Mouse (Mus musculus) thymus, postnatal 0 days (tissue): ENCODE data around the gene Vmn1r7. TPM values are rescaled to one million over a fixed set of nuclear protein-coding genes. Genes with fewer than 3 reads are reported as not detected.
"Not testable (repeated sequence)": the region's sequence is repeated elsewhere in the genome, so short reads cannot be mapped to it uniquely, and the experiment has no call there.

Experiments used
- DNase-seq: peaks from one replicate; pipeline ENCODE4 v3.0.0-alpha.2; 2015; ENCODE audit warnings: low spot score
- polyA plus RNA-seq: library from polyadenylated mRNA; unstranded; fragments of >200 nt; fragmentation: Nextera tagmentation; extraction: Ambion mirVana; gene quantifications from 2 replicates; pipeline ENCODE4 v1.2.1, GENCODE M21; 2015

The Vmn1r7 gene
- polyA plus RNA-seq = not detected in 2 replicates

DNA sequence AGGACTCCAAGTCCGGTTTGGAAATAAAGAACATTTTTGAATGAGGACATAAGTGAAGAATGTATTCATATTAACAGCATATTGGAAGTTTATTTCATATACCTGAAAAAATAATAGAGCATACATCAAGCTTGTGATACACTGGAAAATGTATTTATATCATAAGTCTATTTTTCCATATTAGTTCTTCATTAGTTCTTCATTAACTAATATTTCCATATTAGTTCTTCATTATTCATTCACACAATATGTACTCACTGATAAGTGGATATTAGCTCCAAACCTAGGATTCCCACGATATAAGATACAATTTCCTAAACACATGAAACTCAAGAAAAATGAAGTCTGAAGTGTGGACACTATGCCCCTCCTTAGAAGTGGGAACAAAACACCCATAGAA, at the start of gene Vmn1r7:
Gene Vmn1r7, minus strand, starts transcription at position 101 of the 400 bp plus-strand sequence.
- not testable (repeated sequence) for DNase-seq

DNA sequence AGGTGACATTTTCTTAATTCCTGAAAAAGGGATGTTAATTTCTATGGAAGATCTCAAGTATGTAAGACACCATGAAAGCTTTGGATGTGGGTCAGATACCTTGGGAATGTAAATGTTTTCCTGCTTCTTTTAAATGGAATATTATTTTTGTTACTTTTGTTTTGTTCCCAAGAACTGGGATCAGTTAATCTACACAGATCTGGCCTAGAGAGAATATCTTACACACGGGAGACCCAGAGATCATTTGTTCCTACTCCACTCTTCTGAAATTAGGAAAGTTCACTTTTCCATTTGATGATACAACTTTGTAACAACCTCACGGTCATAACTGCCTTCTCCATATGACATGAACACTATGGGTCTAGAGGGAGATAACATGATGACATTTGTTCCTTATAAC, 41.4 kb upstream of the Vmn1r7 start, which contains the start of gene Vmn1r9:
Gene Vmn1r9, plus strand, starts transcription at position 301 of the 400 bp plus-strand sequence.
- DNase-seq = no peak

- DNase-seq = no peak
Measured at GRCm38 (mm10) chr6:57063730-57064129, 38.6 kb upstream of the Vmn1r7 start.

GRCm38 (mm10) chr6:57034674-57035073, 9.6 kb upstream of the Vmn1r7 start:
- DNase-seq = no peak

- DNase-seq = no peak
Measured at GRCm38 (mm10) chr6:57031984-57032383, 6.9 kb upstream of the Vmn1r7 start, which contains the start of gene Vmn1r8. TSS of gene Vmn1r8 (plus strand) at chr6:57032284.

DNA sequence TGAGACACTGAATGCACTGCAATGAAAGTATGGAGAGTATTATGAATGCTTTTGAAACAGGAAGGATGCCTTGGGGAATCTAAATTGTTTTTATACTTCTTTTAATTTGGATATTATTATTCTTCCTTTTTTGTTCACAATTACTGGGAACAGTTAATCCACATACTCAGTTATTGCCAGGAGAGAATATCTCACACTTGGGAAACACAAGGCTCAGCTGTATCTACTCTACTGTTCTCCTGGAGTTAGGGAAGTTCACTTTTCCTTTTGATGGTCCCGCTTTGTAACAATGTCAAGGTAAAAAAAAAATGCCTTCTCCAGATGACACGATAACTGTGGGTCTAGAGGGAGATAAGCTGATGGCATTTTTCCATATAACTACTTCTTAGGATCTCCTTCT, 28.2 kb downstream of the Vmn1r7 start, which contains the start of gene Vmn1r6:
Gene Vmn1r6, plus strand, starts transcription at position 301 of the 400 bp plus-strand sequence.
- DNase-seq = no peak

Other genes with a start within 250 kb of the Vmn1r7 start
- gene Kbtbd2, start 227.5 kb downstream of the Vmn1r7 start, polyA plus RNA-seq = 19.0 and 22.6 TPM in 2 replicates
- gene Fkbp9, start 193.3 kb downstream of the Vmn1r7 start, polyA plus RNA-seq = 27.6 and 29.0 TPM in 2 replicates
- gene Nt5c3, start 101.4 kb downstream of the Vmn1r7 start, polyA plus RNA-seq = 70.1 and 73.9 TPM in 2 replicates
- 0.27 and 0.51 TPM in 2 replicates for gene Vmn1r4, start 101.3 kb downstream of the Vmn1r7 start, polyA plus RNA-seq
- not detected in 2 replicates for gene Vmn1r5, start 55.1 kb downstream of the Vmn1r7 start, polyA plus RNA-seq
- gene Vmn1r6, start 28.1 kb downstream of the Vmn1r7 start, polyA plus RNA-seq = not detected in 2 replicates
- gene Vmn1r8, start 7.0 kb upstream of the Vmn1r7 start, polyA plus RNA-seq = not detected in 2 replicates
- gene Vmn1r9, start 41.5 kb upstream of the Vmn1r7 start, polyA plus RNA-seq = not detected in 2 replicates
- not detected in 2 replicates for gene Vmn1r10, start 84.1 kb upstream of the Vmn1r7 start, polyA plus RNA-seq
- gene Vmn1r11, start 108.1 kb upstream of the Vmn1r7 start, polyA plus RNA-seq = not detected in 2 replicates
- gene Vmn1r12, start 131.6 kb upstream of the Vmn1r7 start, polyA plus RNA-seq = not detected in 2 replicates
- not detected in 2 replicates for gene Vmn1r13, start 178.0 kb upstream of the Vmn1r7 start, polyA plus RNA-seq
- gene Vmn1r14, start 206.4 kb upstream of the Vmn1r7 start, polyA plus RNA-seq = not detected in 2 replicates
- gene Vmn1r15, start 232.6 kb upstream of the Vmn1r7 start, polyA plus RNA-seq = not detected in 2 replicates